Mouse (Mus musculus) stomach, postnatal 0 days (tissue): Measurements from ENCODE around the gene C1qtnf1.

Source experiments
- CTCF ChIP-seq: IDR thresholded peaks from 2 replicates; pipeline ENCODE4 v1.5.1; 2016; ENCODE audit warnings: antibody characterized with exemption, low read depth, mild to moderate bottlenecking, moderate library complexity
- EP300 ChIP-seq: optimal IDR thresholded peaks from 2 replicates; pipeline ENCODE3; 2016; ENCODE audit warnings: antibody characterized with exemption

- TF ChIP-seq CTCF (no peak), EP300 (no peak)
Observed at GRCm38 (mm10) chr11:118473161-118473560, 45.2 kb downstream of the C1qtnf1 start.
